Mouse (Mus musculus): ENCODE data around the gene Ndufa11.

GRCm38 (mm10) chr17:56751404-56752072 is 34.0 kb downstream of the Ndufa11 start:
- TF ChIP-seq CTCF (IDR thresholded peaks at IDR 0.05; ENCODE audit: low read depth) (no peak), EP300 (IDR thresholded peaks at IDR 0.05; ENCODE audit: low read depth) (no peak)

All from liver, embryonic 14.5 days (tissue).